14 mouse cellular contexts compared by ENCODE assay signal in genomic region chr7:45007846-45008245, GRCm38 (mm10).
"Had no signal": no experiment of that assay in that cellular context is flagged by ENCODE, and none has a peak within 500 bp of the region (broad histone marks: within the 10 kb centered on the region; RNA-seq: fewer than 3 reads in every experiment).

No protein-coding gene starts in this region.

- H3K4me1 ChIP-seq: midbrain, embryonic 15.5 days had no signal

- H3K9ac ChIP-seq: limb, embryonic 13.5 days; liver, embryonic 14.5 days; midbrain, embryonic 15.5 days; neural tube, embryonic 13.5 days had no signal

- H3K9me3 ChIP-seq: limb, embryonic 13.5 days; midbrain, embryonic 15.5 days; neural tube, embryonic 13.5 days had no signal

- H3K27ac ChIP-seq: kidney, postnatal 0 days; limb, embryonic 13.5 days; liver, embryonic 14.5 days; midbrain, embryonic 15.5 days; neural tube, embryonic 13.5 days had no signal

- ATAC-seq: lung, postnatal 0 days; midbrain, embryonic 15.5 days had no signal

- DNase-seq: kidney, adult 9 months; kidney, postnatal 36 days; lung, adult 18-20 months; lung, postnatal 36 days; retina, postnatal 1 day; right cerebral cortex, postnatal 4 days; thymus, adult 18-20 months; thymus, postnatal 14 days had no signal

- H3K4me3 ChIP-seq: limb, embryonic 13.5 days; midbrain, embryonic 15.5 days; neural tube, embryonic 13.5 days had no signal

- H3K27me3 ChIP-seq: limb, embryonic 13.5 days; midbrain, embryonic 15.5 days; neural tube, embryonic 13.5 days had no signal

- H3K4me2 ChIP-seq: limb, embryonic 13.5 days; midbrain, embryonic 15.5 days; neural tube, embryonic 13.5 days had no signal
